Mouse (Mus musculus) cortical plate, adult 2 months (tissue): ENCODE measurements at regions not wholly inside any gene's neighbourhood (a gene's known extent, or its start where the extent isn't known, plus 50 kb on each side); places are given as distances from the start of the nearest gene placed in this dataset.

ENCODE experiments used
- H3K27ac ChIP-seq: fragments of 200-500 bp; 2 replicates; pipeline ENCODE4 v1.5.1; 2012; ENCODE audit warnings: low read length, control low read depth, inconsistent platforms; ENCODE audit not compliant: insufficient read depth
- H3K4me1 ChIP-seq: fragments of 200-500 bp; 2 replicates; pipeline ENCODE4 v1.6.1; 2011; ENCODE audit warnings: low read length; ENCODE audit not compliant: control insufficient read depth, insufficient read depth
- H3K4me3 ChIP-seq: fragments of 200-500 bp; 2 replicates; pipeline ENCODE4 v1.5.1; 2011; ENCODE audit warnings: mild to moderate bottlenecking, low read length, control low read depth; ENCODE audit not compliant: insufficient read depth
- CTCF ChIP-seq: fragments of 200-500 bp; IDR thresholded peaks from 2 replicates; pipeline ENCODE4 v1.5.1; 2011; ENCODE audit warnings: mild to moderate bottlenecking, control low read depth, low read length; ENCODE audit not compliant: insufficient read depth; ENCODE audit errors: extremely low read depth
- POLR2A ChIP-seq: fragments of 200-500 bp; IDR thresholded peaks from 2 replicates; pipeline ENCODE4 v1.6.1; 2011; ENCODE audit warnings: mild to moderate bottlenecking, low read length, control low read depth; ENCODE audit not compliant: insufficient read depth; ENCODE audit errors: extremely low read depth

GRCm38 (mm10) chr14:25138485-25138884 lies 320.5 kb upstream of the Zmiz1 start:
- TF ChIP-seq CTCF (no peak), POLR2A (no peak)

GRCm38 (mm10) chr14:25141933-25142332 lies 317.1 kb upstream of the Zmiz1 start:
- 0 out of 2 replicates have a peak, but pooled peaks cover 1% of the 10 kb centered on the region for H3K4me1 ChIP-seq
- no peak overlapping the region for H3K27ac ChIP-seq
- no peak overlapping the region for H3K4me3 ChIP-seq
- TF ChIP-seq CTCF (no peak), POLR2A (no peak)

More at GRCm38 (mm10) chr14:25138485-25138884, 320.5 kb upstream of the Zmiz1 start:
- H3K4me1 ChIP-seq = 0 out of 2 replicates have a peak, but pooled peaks cover 1% of the 10 kb centered on the region
- no peak overlapping the region for H3K27ac ChIP-seq
- no peak overlapping the region for H3K4me3 ChIP-seq

- 0 out of 2 replicates have a peak, but pooled peaks cover under 1% of the 10 kb centered on the region for H3K4me1 ChIP-seq
- no peak overlapping the region for H3K4me3 ChIP-seq
- TF ChIP-seq POLR2A (no peak), CTCF (no peak)
- no peak overlapping the region for H3K27ac ChIP-seq
Measured at GRCm38 (mm10) chr14:25143051-25143450, 315.9 kb upstream of the Zmiz1 start.

GRCm38 (mm10) chr14:25147731-25148130 lies 311.3 kb upstream of the Zmiz1 start:
- Histone ChIP-seq H3K4me1 (peaks cover 1% of the 10 kb centered on the region; the same call in 1 of the 2 replicates), H3K4me3 (no peak overlapping the region), H3K27ac (no peak overlapping the region)
- TF ChIP-seq POLR2A (no peak), CTCF (no peak)

GRCm38 (mm10) chr14:25150968-25151367 lies 308.0 kb upstream of the Zmiz1 start:
- Histone ChIP-seq H3K4me3 (no peak overlapping the region), H3K27ac (no peak overlapping the region), H3K4me1 (peaks cover 1% of the 10 kb centered on the region; the same call in 1 of the 2 replicates)
- no peak for TF ChIP-seq CTCF
- TF ChIP-seq POLR2A = no peak

- no peak for TF ChIP-seq CTCF
- TF ChIP-seq POLR2A = no peak
- no peak overlapping the region for H3K4me3 ChIP-seq
- no peak overlapping the region for H3K27ac ChIP-seq
- peaks cover 1% of the 10 kb centered on the region; the same call in 1 of the 2 replicates for H3K4me1 ChIP-seq
Measured at GRCm38 (mm10) chr14:25151485-25151884, 307.5 kb upstream of the Zmiz1 start.

GRCm38 (mm10) chr14:25153573-25153972 lies 305.4 kb upstream of the Zmiz1 start:
- TF ChIP-seq CTCF = no peak
- no peak for TF ChIP-seq POLR2A
- H3K4me3 ChIP-seq = no peak overlapping the region
- no peak overlapping the region for H3K27ac ChIP-seq
- H3K4me1 ChIP-seq = peaks cover 1% of the 10 kb centered on the region; the same call in 1 of the 2 replicates

- H3K4me1 ChIP-seq = no peaks in the 10 kb centered on the region
- no peak overlapping the region for H3K27ac ChIP-seq
- H3K4me3 ChIP-seq = no peak overlapping the region
- TF ChIP-seq POLR2A = no peak
- TF ChIP-seq CTCF = no peak
Measured at GRCm38 (mm10) chr14:25154180-25154579, 304.8 kb upstream of the Zmiz1 start.

GRCm38 (mm10) chr14:25155008-25155783 lies 303.8 kb upstream of the Zmiz1 start:
- H3K4me1 ChIP-seq = no peaks in the 10 kb centered on the region
- no peak overlapping the region for H3K4me3 ChIP-seq
- no peak overlapping the region for H3K27ac ChIP-seq
- TF ChIP-seq CTCF (no peak), POLR2A (no peak)

- Histone ChIP-seq H3K27ac (no peak overlapping the region), H3K4me1 (no peaks in the 10 kb centered on the region), H3K4me3 (no peak overlapping the region)
- TF ChIP-seq CTCF = no peak
- TF ChIP-seq POLR2A = no peak
Measured at GRCm38 (mm10) chr14:25156171-25156570, 302.8 kb upstream of the Zmiz1 start.
